Mouse (Mus musculus) megakaryocyte progenitor cell, adult 5-6 weeks (primary cell): ENCODE data around the gene Prss29. TPM values are rescaled to one million over a fixed set of nuclear protein-coding genes. Genes with fewer than 3 reads are reported as not detected.
A peak's percentile ranks its signal among the peaks of the same experiment; 100 is the strongest.

Experiments used
- ATAC-seq: replicated peaks from 2 replicates; pipeline ENCODE4 v1.8.0; 2016; ENCODE audit warnings: mild to moderate bottlenecking, moderate TSS enrichment, inconsistent platforms; ENCODE audit not compliant: poor library complexity
- total RNA-seq, 2 experiments: library from RNA; stranded (forward) in 1 of 2; stranded (reverse) in 1 of 2; fragments of 157-497, 149-512 nt in 1 of 2; fragments of 200-1000 nt in 1 of 2; gene quantifications; 2 replicates each; pipeline versions ENCODE4 v1.2.3 to v1.2.4; 2015 to 2017

The Prss29 gene
- total RNA-seq, 2 experiments from 2014 or later: not detected

DNA sequence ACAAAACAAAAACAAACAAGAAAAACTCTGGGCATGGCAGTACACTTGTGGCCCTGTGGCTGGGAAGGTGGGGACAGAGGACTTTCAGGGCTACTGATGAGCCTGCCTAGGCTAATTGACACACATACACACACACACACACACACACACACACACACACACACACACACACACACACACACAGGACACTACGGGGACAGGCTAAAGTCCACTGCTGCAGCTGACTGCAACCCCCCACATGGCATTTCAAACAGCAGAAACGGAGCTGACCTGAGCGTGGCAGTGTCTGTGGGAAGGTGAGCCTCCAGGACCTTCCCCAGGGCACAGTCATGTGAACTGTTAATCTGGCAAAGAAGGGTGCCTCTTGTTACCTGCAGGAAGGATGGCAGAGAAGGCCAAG is 23.0 kb downstream of the Prss29 start:
- ATAC-seq: no peak

DNA sequence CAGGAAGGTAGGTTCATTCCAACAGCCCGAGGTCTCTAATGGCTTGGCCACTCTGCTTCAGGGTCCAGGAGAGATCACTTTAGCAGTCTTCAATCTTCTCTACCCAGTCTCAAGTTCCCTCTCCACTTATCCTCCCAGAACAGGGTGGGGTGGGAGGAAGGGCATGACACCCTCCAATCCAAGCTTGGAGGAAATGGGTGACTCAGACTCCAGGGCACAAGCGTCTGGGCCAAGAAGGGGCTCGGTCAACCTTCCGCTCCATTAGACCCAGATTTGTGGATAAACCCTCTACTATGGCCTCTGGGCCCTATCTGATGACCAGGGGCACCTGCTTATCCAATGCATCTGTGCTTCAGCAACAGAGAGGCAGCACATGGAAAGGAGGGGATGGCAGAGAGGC is 27.0 kb downstream of the Prss29 start, which contains the start of gene Tpsab1:
Gene Tpsab1 (minus strand): TSS at position 101 of the 400 bp plus-strand sequence.
- no peak for ATAC-seq

DNA sequence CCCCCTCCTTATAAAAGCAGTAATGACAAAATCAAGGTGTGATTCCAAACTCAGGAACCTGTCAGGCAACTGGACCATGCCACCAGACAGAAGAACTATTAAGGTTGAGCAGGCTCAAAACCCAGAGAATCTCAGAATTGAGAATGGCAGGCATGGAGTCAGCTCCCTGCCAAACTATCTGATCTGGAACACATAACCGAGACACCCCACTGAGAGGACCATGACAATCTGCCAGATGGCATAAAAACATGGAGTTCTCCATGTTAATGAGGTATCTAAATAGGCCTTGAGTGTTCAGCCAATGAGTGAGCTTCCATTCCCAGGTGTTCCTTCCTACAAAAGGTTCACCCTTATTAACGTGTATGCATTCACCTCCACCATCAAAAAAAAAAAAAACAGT is 42.8 kb downstream of the Prss29 start:
- ATAC-seq: no peak

DNA sequence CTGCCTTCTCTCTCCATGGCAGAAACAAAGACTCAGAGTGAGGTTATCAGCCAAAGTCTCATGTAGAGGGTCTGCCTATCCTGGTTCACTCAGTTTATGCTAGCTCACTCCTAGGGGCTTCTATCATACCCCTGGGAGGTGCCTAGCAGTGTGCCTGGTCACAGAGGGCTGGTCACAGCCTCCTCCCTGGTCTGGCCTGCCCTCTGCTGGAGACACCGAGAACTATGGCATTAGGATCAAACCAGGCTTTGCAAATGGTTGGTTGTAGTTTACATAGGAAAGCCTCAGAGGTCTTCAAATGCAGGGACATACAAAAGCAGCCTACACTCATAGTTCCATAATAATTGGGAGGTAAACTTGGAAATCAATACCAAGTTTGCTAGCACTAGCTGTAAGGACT is 45.3 kb downstream of the Prss29 start:
- ATAC-seq: peak; percentile 80

DNA sequence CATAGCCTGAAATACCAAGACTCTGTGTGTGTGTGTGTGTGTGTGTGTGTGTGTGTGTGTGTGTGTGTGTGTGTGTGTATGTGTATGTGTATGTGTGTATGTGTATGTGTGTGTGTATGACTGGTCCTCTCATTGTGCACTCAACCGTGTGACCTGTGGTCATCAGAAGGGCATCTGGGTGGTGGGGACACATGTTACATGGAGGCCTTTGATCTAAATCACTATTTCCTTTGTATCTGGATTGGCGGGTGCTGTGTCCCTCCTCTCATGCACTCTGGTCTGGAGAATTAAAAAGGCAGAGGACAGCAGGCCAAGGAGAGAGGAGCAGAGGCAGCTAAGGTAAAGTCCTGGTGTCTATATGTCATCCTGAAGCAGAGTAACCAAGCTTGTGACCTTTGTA is 47.6 kb downstream of the Prss29 start, which contains the start of gene Tpsb2:
Gene Tpsb2 (plus strand): TSS at position 301 of the 400 bp plus-strand sequence.
- ATAC-seq: no peak

DNA sequence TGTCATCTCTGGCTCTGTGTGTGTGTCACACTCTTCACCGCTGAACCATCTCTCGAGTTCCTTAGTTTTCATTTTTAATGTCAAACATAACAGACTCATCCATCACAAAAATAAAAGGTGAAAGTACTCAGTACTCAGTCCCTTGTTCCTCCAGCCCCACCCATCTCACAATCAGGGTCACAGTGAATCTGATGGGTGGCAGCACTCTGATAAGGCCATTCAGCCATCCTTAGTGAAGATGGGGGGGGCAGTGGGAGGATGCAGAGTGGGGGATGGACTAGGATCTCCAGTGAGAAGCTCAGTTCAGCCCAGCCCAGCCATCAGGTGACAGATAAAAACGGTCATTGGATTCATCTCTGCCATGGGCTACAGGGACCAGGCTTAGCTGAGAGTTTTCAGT is 50.5 kb downstream of the Prss29 start, which contains the start of gene Tpsg1:
Gene Tpsg1 (plus strand): TSS at position 301 of the 400 bp plus-strand sequence.
- no peak for ATAC-seq

Other genes with a start within 250 kb of the Prss29 start
- gene Tmem204, start 235.1 kb upstream of the Prss29 start, total RNA-seq (2015): not detected in 2 replicates
- not detected in 2 replicates for gene Tmem204, start 235.1 kb upstream of the Prss29 start, total RNA-seq (2017)
- gene Telo2, start 202.7 kb upstream of the Prss29 start, total RNA-seq (2015): 15.5 and 31.2 TPM in 2 replicates
- 28.8 and 35.5 TPM in 2 replicates for gene Telo2, start 202.7 kb upstream of the Prss29 start, total RNA-seq (2017)
- not detected in 2 replicates for gene Ptx4, start 197.9 kb upstream of the Prss29 start, total RNA-seq (2015)
- not detected in 2 replicates for gene Ptx4, start 197.9 kb upstream of the Prss29 start, total RNA-seq (2017)
- gene Clcn7, start 185.3 kb upstream of the Prss29 start, total RNA-seq (2015): 7.3 and 7.8 TPM in 2 replicates
- gene Clcn7, start 185.3 kb upstream of the Prss29 start, total RNA-seq (2017): 8.1 and 9.6 TPM in 2 replicates
- not detected in 2 replicates for gene Ccdc154, start 156.2 kb upstream of the Prss29 start, total RNA-seq (2015)
- 0.14 TPM in 1 of 2 replicates, not detected in the other for gene Ccdc154, start 156.2 kb upstream of the Prss29 start, total RNA-seq (2017)
- gene Gm38655, start 143.2 kb upstream of the Prss29 start, total RNA-seq (2015): not detected in 2 replicates
- not detected in 2 replicates for gene Gm38655, start 143.2 kb upstream of the Prss29 start, total RNA-seq (2017)
- 16.6 and 20.3 TPM in 2 replicates for gene BC003965, start 134.1 kb upstream of the Prss29 start, total RNA-seq (2015)
- 7.0 and 11.5 TPM in 2 replicates for gene BC003965, start 134.1 kb upstream of the Prss29 start, total RNA-seq (2017)
- 6.1 and 6.2 TPM in 2 replicates for gene Unkl, start 130.3 kb upstream of the Prss29 start, total RNA-seq (2015)
- gene Unkl, start 130.3 kb upstream of the Prss29 start, total RNA-seq (2017): 7.7 and 8.2 TPM in 2 replicates
- gene Gnptg, start 78.5 kb upstream of the Prss29 start, total RNA-seq (2015): 24.3 and 24.4 TPM in 2 replicates
- gene Gnptg, start 78.5 kb upstream of the Prss29 start, total RNA-seq (2017): 17.2 and 20.8 TPM in 2 replicates
- gene Tsr3, start 78.5 kb upstream of the Prss29 start, total RNA-seq (2015): 14.9 and 15.2 TPM in 2 replicates
- gene Tsr3, start 78.5 kb upstream of the Prss29 start, total RNA-seq (2017): 28.1 and 30.7 TPM in 2 replicates
- gene Baiap3, start 62.3 kb upstream of the Prss29 start, total RNA-seq (2015): 1.2 and 3.8 TPM in 2 replicates
- gene Baiap3, start 62.3 kb upstream of the Prss29 start, total RNA-seq (2017): 3.7 and 6.1 TPM in 2 replicates
- gene Ube2i, start 44.0 kb upstream of the Prss29 start, total RNA-seq (2015): 355 and 376 TPM in 2 replicates
- 305 and 308 TPM in 2 replicates for gene Ube2i, start 44.0 kb upstream of the Prss29 start, total RNA-seq (2017)
- gene Prss34, start 20.3 kb upstream of the Prss29 start, total RNA-seq (2015): 18.7 and 31.2 TPM in 2 replicates
- 4.5 and 23.9 TPM in 2 replicates for gene Prss34, start 20.3 kb upstream of the Prss29 start, total RNA-seq (2017)
- gene Prss28, start 10.0 kb upstream of the Prss29 start, total RNA-seq (2015): not detected in 2 replicates
- gene Prss28, start 10.0 kb upstream of the Prss29 start, total RNA-seq (2017): not detected in 2 replicates
- gene Tpsab1, start 26.9 kb downstream of the Prss29 start, total RNA-seq (2015): not detected in 2 replicates
- not detected in 2 replicates for gene Tpsab1, start 26.9 kb downstream of the Prss29 start, total RNA-seq (2017)
- gene Tpsb2, start 47.7 kb downstream of the Prss29 start, total RNA-seq (2015): not detected in 2 replicates
- gene Tpsb2, start 47.7 kb downstream of the Prss29 start, total RNA-seq (2017): not detected in 2 replicates
- not detected in 2 replicates for gene Tpsg1, start 50.6 kb downstream of the Prss29 start, total RNA-seq (2015)
- not detected in 2 replicates for gene Tpsg1, start 50.6 kb downstream of the Prss29 start, total RNA-seq (2017)
- 0.32 TPM in 1 of 2 replicates, not detected in the other for gene Cacna1h, start 115.1 kb downstream of the Prss29 start, total RNA-seq (2015)
- gene Cacna1h, start 115.1 kb downstream of the Prss29 start, total RNA-seq (2017): not detected in 2 replicates
- not detected in 2 replicates for gene Tekt4, start 136.0 kb downstream of the Prss29 start, total RNA-seq (2015)
- gene Tekt4, start 136.0 kb downstream of the Prss29 start, total RNA-seq (2017): not detected in 2 replicates
- gene Sstr5, start 178.6 kb downstream of the Prss29 start, total RNA-seq (2015): not detected in 2 replicates
- not detected in 2 replicates for gene Sstr5, start 178.6 kb downstream of the Prss29 start, total RNA-seq (2017)